Mouse (Mus musculus) bone marrow macrophage, adult 2 months (primary cell): ENCODE results near the gene Ednra. TPM values are rescaled to one million over a fixed set of nuclear protein-coding genes. Genes with fewer than 3 reads are reported as not detected.

Experiments
- H3K27ac ChIP-seq: 2 replicates; pipeline ENCODE4 v1.5.1; 2012; ENCODE audit warnings: low read depth, low read length; ENCODE audit not compliant: insufficient read depth
- H3K4me1 ChIP-seq: 2 replicates; pipeline ENCODE4 v1.6.1; 2012; ENCODE audit warnings: low read length; ENCODE audit not compliant: control insufficient read depth, insufficient read depth
- H3K4me3 ChIP-seq: 2 replicates; pipeline ENCODE4 v1.5.1; 2012; ENCODE audit warnings: mild to moderate bottlenecking, low read length, moderate library complexity; ENCODE audit not compliant: insufficient read depth
- CTCF ChIP-seq: IDR thresholded peaks from 2 replicates; pipeline ENCODE4 v1.5.1; 2012; ENCODE audit warnings: low read depth, mild to moderate bottlenecking, low read length, moderate library complexity
- POLR2A ChIP-seq: IDR thresholded peaks from 2 replicates; pipeline ENCODE4 v1.6.1; 2012; ENCODE audit warnings: mild to moderate bottlenecking, low read depth, low read length, borderline replicate concordance
- polyA plus RNA-seq: library from polyadenylated mRNA; stranded (reverse); fragments of >200 nt; gene quantifications from 2 replicates; pipeline ENCODE4 v1.2.4, GENCODE M21; 2012; ENCODE audit not compliant: missing spikeins, insufficient read depth, insufficient read length

The Ednra gene
- polyA plus RNA-seq, 1 experiment = not detected

DNA sequence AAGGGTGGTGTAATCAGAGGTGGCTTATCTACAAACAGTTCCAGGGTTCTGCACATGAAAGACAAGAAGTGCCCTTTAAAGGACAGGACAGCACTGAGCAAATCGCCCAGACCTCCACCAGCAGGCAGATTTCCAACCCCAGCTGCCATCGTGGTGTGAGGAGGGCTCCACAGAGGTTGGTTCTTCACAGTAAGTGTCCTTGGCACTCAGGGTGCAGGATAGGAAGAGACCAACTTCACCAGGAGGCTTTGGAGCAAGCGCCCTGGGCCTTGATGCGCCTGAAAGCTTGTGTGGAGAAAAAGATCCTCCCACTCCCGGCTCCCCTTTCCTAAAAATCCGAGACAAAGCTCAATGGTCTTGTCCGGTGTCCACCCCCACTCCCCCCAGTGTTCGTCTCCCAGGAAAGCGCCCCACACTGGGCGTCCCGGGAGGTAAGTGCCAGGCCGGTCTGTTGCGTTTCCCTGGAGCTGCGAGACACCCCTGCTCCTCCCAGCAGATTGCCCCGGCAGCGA is 674 bp downstream of the Ednra start:
- Histone ChIP-seq H3K27ac (no peak overlapping the region), H3K4me1 (no peaks in the 10 kb centered on the region), H3K4me3 (no peak overlapping the region)
- TF ChIP-seq POLR2A (no peak), CTCF (no peak)

DNA sequence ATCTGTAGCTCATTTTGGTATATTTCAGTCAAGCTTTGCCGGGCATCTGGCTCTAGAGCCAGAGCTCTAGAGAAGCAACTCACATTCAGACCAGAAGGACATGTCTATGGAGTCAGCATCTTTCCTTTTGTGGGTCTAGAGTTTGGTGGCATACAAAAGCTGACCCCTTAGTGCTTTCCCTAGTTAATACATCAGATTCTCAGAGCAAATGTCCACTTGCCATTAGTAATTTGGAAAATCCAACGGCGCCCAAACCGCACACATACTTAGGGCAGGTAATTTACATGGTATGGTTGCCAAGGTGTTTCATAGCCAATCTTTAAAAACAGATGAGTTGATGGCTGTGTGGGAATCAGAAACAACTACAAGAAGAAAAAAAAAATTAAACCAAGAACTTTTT is 1.2 kb downstream of the Ednra start:
- H3K27ac ChIP-seq = no peak overlapping the region
- TF ChIP-seq CTCF = no peak
- no peak for TF ChIP-seq POLR2A
- H3K4me3 ChIP-seq = no peak overlapping the region
- H3K4me1 ChIP-seq = no peaks in the 10 kb centered on the region

DNA sequence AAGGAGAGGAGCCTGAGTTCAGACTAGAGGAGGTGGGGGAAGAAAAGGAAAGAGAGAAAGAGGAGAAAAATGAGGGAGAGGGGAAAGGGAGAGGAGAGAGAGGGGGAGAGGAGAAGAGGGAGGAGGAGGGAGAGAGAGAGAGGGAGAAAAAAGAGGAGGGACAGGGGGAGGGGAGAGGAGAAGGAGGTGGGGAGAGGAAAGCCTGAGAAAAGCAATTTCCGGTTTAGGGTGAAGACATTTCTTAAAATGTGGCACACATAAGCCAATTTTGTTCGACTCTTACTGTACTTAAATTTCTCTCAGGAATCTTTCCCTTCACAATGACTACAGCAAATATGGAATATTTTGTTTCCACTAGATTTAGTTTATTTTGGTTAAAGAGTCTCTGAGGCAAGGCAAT is 5.3 kb downstream of the Ednra start:
- no peaks in the 10 kb centered on the region for H3K4me1 ChIP-seq
- no peak for TF ChIP-seq CTCF
- TF ChIP-seq POLR2A = no peak
- no peak overlapping the region for H3K27ac ChIP-seq
- no peak overlapping the region for H3K4me3 ChIP-seq

DNA sequence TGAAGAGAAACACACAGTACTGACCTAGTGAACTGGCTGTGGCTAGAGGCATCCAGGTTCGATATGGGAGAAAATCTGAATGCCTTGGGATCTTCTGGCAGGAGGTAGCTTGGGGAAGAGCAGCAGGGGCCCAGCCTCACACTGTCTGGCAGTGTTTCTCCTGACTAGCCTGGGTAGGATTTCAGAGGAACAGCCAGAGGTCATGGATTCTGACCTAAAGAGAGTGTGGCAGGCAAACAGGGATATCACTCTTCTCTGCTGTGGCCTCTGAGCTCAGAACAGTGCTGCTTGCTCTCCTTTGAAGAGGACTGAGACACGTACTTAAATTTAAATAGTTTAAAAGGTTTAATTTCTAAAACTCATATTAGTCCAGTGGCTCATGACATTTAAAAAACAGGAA is 7.2 kb downstream of the Ednra start:
- no peak for TF ChIP-seq POLR2A
- TF ChIP-seq CTCF = no peak
- Histone ChIP-seq H3K4me3 (no peak overlapping the region), H3K27ac (no peak overlapping the region), H3K4me1 (no peaks in the 10 kb centered on the region)

DNA sequence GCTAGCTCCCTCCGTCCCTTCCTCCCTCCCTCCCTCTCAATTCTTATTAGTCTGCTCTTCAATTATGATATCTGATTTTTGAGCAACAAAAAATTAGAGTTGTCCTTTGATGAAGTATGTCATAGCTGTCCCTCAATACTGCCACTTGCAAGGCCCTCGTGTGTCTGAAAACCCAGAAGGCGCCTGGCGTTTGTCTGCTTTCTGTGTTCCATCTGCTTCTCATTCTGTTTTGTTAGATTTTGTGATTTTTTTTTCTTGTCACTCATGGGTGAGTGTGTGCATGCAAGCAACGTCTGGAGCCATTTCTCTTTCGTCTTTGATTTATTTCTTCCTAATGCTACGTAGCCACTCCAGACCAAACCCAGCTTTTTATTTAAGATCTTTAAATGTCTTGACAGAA is 9.8 kb downstream of the Ednra start:
- Histone ChIP-seq H3K27ac (no peak overlapping the region), H3K4me3 (no peak overlapping the region), H3K4me1 (peaks cover 5% of the 10 kb centered on the region; the same call in 1 of the 2 replicates)
- no peak for TF ChIP-seq CTCF
- no peak for TF ChIP-seq POLR2A

DNA sequence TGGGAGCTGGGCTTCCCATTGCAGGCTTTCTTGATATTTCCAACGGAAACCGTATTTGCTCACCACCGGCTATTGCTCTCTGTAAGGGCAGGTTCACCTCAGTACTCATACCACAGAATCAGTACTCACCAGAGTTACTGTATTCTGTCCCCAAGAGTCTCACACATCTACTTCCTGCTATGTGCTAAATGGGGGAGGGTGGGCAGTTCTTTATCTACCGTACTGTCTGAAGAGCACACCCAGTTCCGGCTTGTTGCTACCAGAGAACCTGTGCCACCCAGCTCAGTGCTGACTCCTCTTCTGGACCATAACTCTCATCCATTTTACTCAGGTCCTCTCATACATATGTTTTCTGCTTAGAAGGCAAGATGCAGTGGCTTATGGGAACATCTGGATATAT is 10.6 kb downstream of the Ednra start:
- no peak overlapping the region for H3K4me3 ChIP-seq
- no peak for TF ChIP-seq CTCF
- no peak for TF ChIP-seq POLR2A
- H3K27ac ChIP-seq = no peak overlapping the region
- peaks cover 5% of the 10 kb centered on the region; the same call in 1 of the 2 replicates for H3K4me1 ChIP-seq

DNA sequence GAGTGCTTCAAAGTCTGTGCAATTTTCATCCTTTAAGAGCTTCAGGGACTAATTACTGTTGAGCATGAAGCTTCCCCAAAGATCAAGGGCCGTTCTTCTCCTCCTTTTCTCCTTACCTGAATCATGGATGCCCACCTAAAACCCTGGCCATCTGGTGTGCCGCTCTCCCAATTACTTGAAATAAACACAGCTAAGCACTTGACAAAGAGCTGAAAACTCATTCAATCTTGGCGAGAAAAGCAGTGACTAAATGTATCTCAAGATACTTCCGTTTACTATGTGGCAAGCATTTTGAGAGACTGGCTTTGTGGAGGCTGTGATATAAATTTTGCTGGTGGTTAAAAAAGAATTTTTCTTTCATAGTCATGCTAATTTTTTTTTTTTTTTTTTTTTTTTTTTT is 19.5 kb downstream of the Ednra start:
- no peak overlapping the region for H3K27ac ChIP-seq
- no peak overlapping the region for H3K4me3 ChIP-seq
- no peaks in the 10 kb centered on the region for H3K4me1 ChIP-seq
- TF ChIP-seq CTCF (no peak), POLR2A (no peak)

DNA sequence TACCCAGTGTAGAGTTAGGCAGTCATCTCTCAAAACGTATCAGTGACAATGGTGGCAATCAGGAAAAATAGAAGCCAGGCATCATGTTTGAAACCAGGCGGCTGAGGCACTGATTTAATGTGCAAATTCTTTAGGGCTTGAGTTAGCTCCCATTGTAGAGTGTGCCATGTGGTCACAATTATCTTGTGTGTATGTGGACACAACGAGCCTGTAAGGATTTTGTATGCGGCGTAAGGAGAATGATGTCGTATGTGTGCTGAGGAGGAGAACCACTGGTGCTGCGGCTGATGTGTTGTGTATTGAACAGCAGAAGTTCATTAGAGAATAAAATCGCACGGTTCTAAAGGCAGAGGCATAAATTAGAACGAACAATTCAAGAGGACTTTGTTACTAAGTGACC is 26.2 kb downstream of the Ednra start:
- Histone ChIP-seq H3K4me3 (no peak overlapping the region), H3K27ac (no peak overlapping the region), H3K4me1 (no peaks in the 10 kb centered on the region)
- no peak for TF ChIP-seq CTCF
- no peak for TF ChIP-seq POLR2A

DNA sequence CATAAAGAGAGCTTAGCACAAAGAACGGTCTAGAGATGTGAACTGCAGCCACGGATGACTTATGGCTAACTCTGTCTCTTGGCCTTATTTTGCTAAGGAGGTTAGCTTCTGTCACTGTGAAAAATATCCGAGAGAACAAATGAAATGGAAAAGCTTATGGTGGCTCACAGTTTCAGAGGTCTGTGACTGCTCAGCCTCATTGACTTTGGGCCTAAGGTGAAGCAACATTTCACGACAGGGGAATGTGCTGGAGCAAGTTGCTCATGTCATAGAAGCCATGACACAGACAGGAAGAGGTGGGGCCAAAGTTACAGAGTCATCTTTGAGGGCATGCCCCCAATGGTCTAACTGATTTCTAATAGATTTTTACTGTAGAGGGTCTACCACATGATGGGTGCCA is 28.1 kb downstream of the Ednra start:
- Histone ChIP-seq H3K4me3 (no peak overlapping the region), H3K4me1 (no peaks in the 10 kb centered on the region), H3K27ac (no peak overlapping the region)
- no peak for TF ChIP-seq CTCF
- no peak for TF ChIP-seq POLR2A

DNA sequence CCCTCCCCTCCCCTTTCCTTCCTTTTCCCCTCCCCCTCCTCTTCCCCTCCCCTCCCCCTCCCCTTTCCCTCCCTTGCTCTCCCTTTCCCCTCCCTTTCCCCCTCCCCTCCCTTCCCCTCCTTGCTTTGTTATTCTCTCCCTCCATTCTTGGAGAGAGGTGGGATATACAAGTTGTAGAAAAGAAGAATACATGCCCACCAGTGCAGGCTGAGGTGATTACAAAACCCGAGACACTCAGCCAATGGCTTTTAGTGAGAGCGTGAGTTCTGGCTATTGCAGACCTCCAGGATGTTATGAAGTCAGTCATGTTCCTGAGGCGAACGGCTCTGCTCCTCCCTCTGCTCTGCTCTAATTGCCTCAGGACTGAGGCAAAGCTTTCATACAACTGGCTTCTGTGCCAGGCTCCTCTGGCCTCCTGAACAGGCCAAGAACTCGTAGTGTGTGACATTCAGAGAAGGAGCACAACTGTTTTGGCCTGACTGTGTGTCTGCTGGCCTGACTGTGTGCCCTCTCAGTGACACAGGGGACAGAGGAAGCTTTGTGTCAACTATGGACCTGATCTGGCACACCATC is 28.7 kb downstream of the Ednra start:
- H3K27ac ChIP-seq = no peak overlapping the region
- H3K4me3 ChIP-seq = no peak overlapping the region
- no peaks in the 10 kb centered on the region for H3K4me1 ChIP-seq
- TF ChIP-seq POLR2A = no peak
- TF ChIP-seq CTCF = no peak
